9 mouse cellular contexts compared by ENCODE assay signal in genomic region chrX:142848032-142848431, GRCm38 (mm10).
"Had no signal": no experiment of that assay in that cellular context is flagged by ENCODE, and none has a peak within 500 bp of the region (broad histone marks: within the 10 kb centered on the region; RNA-seq: fewer than 3 reads in every experiment).

No protein-coding gene starts in this region.

- DNase-seq: lung, adult 18-20 months; lung, embryonic 14.5 days; lung, postnatal 10 days; right cerebral cortex, postnatal 25 days; right cerebral cortex, postnatal 4 days; spleen, adult 18-20 months; thymus, adult 18-20 months; thymus, postnatal 14 days; thymus, postnatal 36 days had no signal
